In genomic region chr16:14372382-14372781, GRCm38 (mm10) we compare ENCODE assay signal across 15 mouse cellular contexts. TPM values are rescaled to one million over a fixed set of nuclear protein-coding genes. Genes with fewer than 3 reads are reported as not detected.
A peak's percentile ranks its signal among the peaks of the same experiment; 100 is the strongest.
DNase-seq lines count a peak whose midpoint lies in the region; ATAC-seq and TF ChIP-seq lines count a peak whose summit lies in the region.
"Had no signal": no experiment of that assay in that cellular context is flagged by ENCODE, and none has a peak within 500 bp of the region (broad histone marks: within the 10 kb centered on the region; RNA-seq: fewer than 3 reads in every experiment).

No protein-coding gene starts in this region.

- no peaks in the 10 kb centered on the region for H3K36me3 ChIP-seq in embryonic facial prominence, embryonic 14.5 days (ENCODE audit: control insufficient read depth, insufficient read depth, low read length)
- 0 out of 2 replicates have a peak, but pooled peaks cover 3% of the 10 kb centered on the region for H3K36me3 ChIP-seq in embryonic facial prominence, embryonic 10.5 days (replicated peaks)
- H3K36me3 ChIP-seq in kidney, embryonic 15.5 days = no peaks in the 10 kb centered on the region
- peaks cover 2 to 32% of the 10 kb centered on the region in 2 experiments for H3K36me3 ChIP-seq in MEL (ENCODE audit: control insufficient read depth in 1 of 2, insufficient read depth in 2 of 2, low read length in 2 of 2)
- no peaks in the 10 kb centered on the region for H3K36me3 ChIP-seq in liver, embryonic 14.5 days (replicated peaks; ENCODE audit: control insufficient read depth, insufficient read depth, low read depth)
- H3K36me3 ChIP-seq in hindbrain, embryonic 13.5 days = no peaks in the 10 kb centered on the region
- H3K36me3 ChIP-seq: neural tube, embryonic 12.5 days had no signal

- no peak for TF ChIP-seq RAD21 in MEL (IDR thresholded peaks at IDR 0.05; ENCODE audit: low read depth, low read length)

- TF ChIP-seq CTCF in MEL (IDR thresholded peaks at IDR 0.05 in 2 of 3, conservative IDR thresholded peaks at IDR 0.05 in 1 of 3; ENCODE audit: control insufficient read depth in 1 of 3, insufficient read depth in 1 of 3, low read depth in 2 of 3, low read length in 3 of 3, poor library complexity in 1 of 3, severe bottlenecking in 1 of 3) = no peak
- no peak for TF ChIP-seq CTCF in liver, embryonic 14.5 days (IDR thresholded peaks at IDR 0.05; ENCODE audit: low read depth)

- TF ChIP-seq POLR2A in MEL (IDR thresholded peaks at IDR 0.05; ENCODE audit: control insufficient read depth in 1 of 2, insufficient read depth in 1 of 2, low read depth in 1 of 2, low read length in 2 of 2, poor library complexity in 1 of 2) = no peak

- no peak overlapping the region for H3K4me2 ChIP-seq in embryonic facial prominence, embryonic 14.5 days (ENCODE audit: low read depth, low read length)
- no peak overlapping the region for H3K4me2 ChIP-seq in kidney, embryonic 15.5 days
- H3K4me2 ChIP-seq in liver, embryonic 14.5 days (ENCODE audit: low read depth) = peak overlapping the region; percentile 45
- H3K4me2 ChIP-seq in hindbrain, embryonic 13.5 days = no peak overlapping the region
- H3K4me2 ChIP-seq: neural tube, embryonic 12.5 days had no signal

- no peak for DNase-seq in embryonic facial prominence, embryonic 14.5 days (ENCODE audit: low spot score)
- DNase-seq in embryonic facial prominence, embryonic 10.5 days (ENCODE audit: low spot score) = no peak
- DNase-seq in kidney, adult 8-10 months = no peak
- DNase-seq in MEL (ENCODE audit: low read depth, low spot score) = peak; percentile 46
- DNase-seq in liver, embryonic 14.5 days (ENCODE audit: low read depth in 3 of 3, low spot score in 3 of 3) = no peak
- DNase-seq: cerebellum, postnatal 25 days; left cerebral cortex, postnatal 4 days; right cerebral cortex, adult 18-20 months; thymus, postnatal 4 days had no signal

- peak overlapping the region; percentile 58; the same call in 1 of the 2 replicates for H3K27ac ChIP-seq in embryonic facial prominence, embryonic 14.5 days (replicated peaks; ENCODE audit: low read depth, low read length)
- H3K27ac ChIP-seq in embryonic facial prominence, embryonic 10.5 days (replicated peaks) = no peak overlapping the region
- H3K27ac ChIP-seq in kidney, embryonic 15.5 days = peak overlapping the region; percentile 80
- H3K27ac ChIP-seq in MEL (ENCODE audit: control insufficient read depth, low read depth, low read length) = peak overlapping the region; percentile 79
- 0 out of 2 replicates have a peak overlapping the region, but pooled peaks have one; percentile 6 for H3K27ac ChIP-seq in liver, embryonic 14.5 days
- H3K27ac ChIP-seq in hindbrain, embryonic 13.5 days = no peak overlapping the region
- H3K27ac ChIP-seq: neural tube, embryonic 12.5 days had no signal

- whole genome bisulfite sequencing in embryonic facial prominence, embryonic 14.5 days = 66% methylated on average over 1 of the region's 1 CpGs
- WGBS in embryonic facial prominence, embryonic 10.5 days = 95% methylated on average over 1 of the region's 1 CpGs
- 54% methylated on average over 1 of the region's 1 CpGs for WGBS in kidney, embryonic 15.5 days
- WGBS in liver, embryonic 14.5 days (ENCODE audit: insufficient replicate concordance) = 5% methylated on average over 1 of the region's 1 CpGs
- 78% methylated on average over 1 of the region's 1 CpGs for WGBS in hindbrain, embryonic 13.5 days

- no peak overlapping the region for H3K4me3 ChIP-seq in embryonic facial prominence, embryonic 14.5 days (ENCODE audit: low read depth, low read length)
- no peak overlapping the region for H3K4me3 ChIP-seq in embryonic facial prominence, embryonic 10.5 days
- H3K4me3 ChIP-seq in kidney, embryonic 15.5 days (replicated peaks) = no peak overlapping the region
- H3K4me3 ChIP-seq in MEL (ENCODE audit: control insufficient read depth in 1 of 2, insufficient read depth in 1 of 2, low read depth in 2 of 2, low read length in 2 of 2) = peak overlapping the region in 1 of 2 experiments; percentile 22; a peak in 1 of 4 replicates
- H3K4me3 ChIP-seq in liver, embryonic 14.5 days (ENCODE audit: insufficient read depth in 1 of 2, low read depth in 2 of 2, low read length in 2 of 2) = no peak overlapping the region
- H3K4me3 ChIP-seq in hindbrain, embryonic 13.5 days = no peak overlapping the region
- H3K4me3 ChIP-seq: erythroblast, embryonic 14.5 days; neural tube, embryonic 12.5 days had no signal

- H3K9ac ChIP-seq in embryonic facial prominence, embryonic 14.5 days (ENCODE audit: low read depth, low read length) = peak overlapping the region; percentile 30; the same call in 1 of the 2 replicates
- H3K9ac ChIP-seq in kidney, embryonic 15.5 days = no peak overlapping the region
- peak overlapping the region; percentile 33 for H3K9ac ChIP-seq in MEL (ENCODE audit: control insufficient read depth, low read depth, low read length, poor library complexity, severe bottlenecking)
- no peak overlapping the region; the same call in 1 of the 2 replicates for H3K9ac ChIP-seq in liver, embryonic 14.5 days (replicated peaks)
- H3K9ac ChIP-seq in hindbrain, embryonic 13.5 days = no peak overlapping the region
- H3K9ac ChIP-seq: neural tube, embryonic 12.5 days had no signal

- ATAC-seq in embryonic facial prominence, embryonic 14.5 days (ENCODE audit: low read depth) = no peak
- ATAC-seq in kidney, embryonic 15.5 days (replicated peaks; ENCODE audit: low FRiP score) = no peak
- 0 out of 2 replicates have a peak, but pooled peaks have one; percentile 33 for ATAC-seq in liver, embryonic 14.5 days (ENCODE audit: insufficient read depth)
- no peak for ATAC-seq in hindbrain, embryonic 13.5 days (ENCODE audit: low FRiP score)
- no peak for ATAC-seq in activated CD4-positive, CD25-positive, alpha-beta regulatory T cell, adult 4 months
- ATAC-seq: hindbrain, embryonic 16.5 days had no signal

- no peaks in the 10 kb centered on the region for H3K27me3 ChIP-seq in embryonic facial prominence, embryonic 14.5 days (replicated peaks; ENCODE audit: control insufficient read depth, insufficient read depth, low read length)
- no peaks in the 10 kb centered on the region for H3K27me3 ChIP-seq in embryonic facial prominence, embryonic 10.5 days (replicated peaks; ENCODE audit: low read depth, poor library complexity, severe bottlenecking)
- no peaks in the 10 kb centered on the region for H3K27me3 ChIP-seq in kidney, embryonic 15.5 days
- no peaks in the 10 kb centered on the region for H3K27me3 ChIP-seq in MEL (ENCODE audit: control insufficient read depth in 1 of 2, insufficient read depth in 2 of 2, low read length in 2 of 2)
- H3K27me3 ChIP-seq in liver, embryonic 14.5 days (ENCODE audit: control insufficient read depth, insufficient read depth, low read length) = no peaks in the 10 kb centered on the region
- H3K27me3 ChIP-seq in hindbrain, embryonic 13.5 days = no peaks in the 10 kb centered on the region
- H3K27me3 ChIP-seq: neural tube, embryonic 12.5 days had no signal

- H3K79me2 ChIP-seq in MEL (ENCODE audit: control insufficient read depth, insufficient read depth, low read length, poor library complexity) = peaks cover 80% of the 10 kb centered on the region

- no peaks in the 10 kb centered on the region for H3K9me3 ChIP-seq in embryonic facial prominence, embryonic 14.5 days (ENCODE audit: control insufficient read depth, low read length)
- no peaks in the 10 kb centered on the region for H3K9me3 ChIP-seq in embryonic facial prominence, embryonic 10.5 days
- H3K9me3 ChIP-seq in kidney, embryonic 15.5 days (replicated peaks) = no peaks in the 10 kb centered on the region
- no peaks in the 10 kb centered on the region for H3K9me3 ChIP-seq in MEL (replicated peaks; ENCODE audit: insufficient read depth, low read length)
- H3K9me3 ChIP-seq in liver, embryonic 14.5 days (ENCODE audit: control insufficient read depth, low read length) = no peaks in the 10 kb centered on the region
- H3K9me3 ChIP-seq in hindbrain, embryonic 13.5 days = no peaks in the 10 kb centered on the region
- H3K9me3 ChIP-seq: neural tube, embryonic 12.5 days had no signal

- peaks cover 8% of the 10 kb centered on the region; the same call in 1 of the 2 replicates for H3K4me1 ChIP-seq in embryonic facial prominence, embryonic 14.5 days (ENCODE audit: control insufficient read depth, insufficient read depth, low read length)
- H3K4me1 ChIP-seq in embryonic facial prominence, embryonic 10.5 days = 0 out of 2 replicates have a peak, but pooled peaks cover 2% of the 10 kb centered on the region
- peaks cover 23% of the 10 kb centered on the region for H3K4me1 ChIP-seq in kidney, embryonic 15.5 days
- peaks cover 14 to 17% of the 10 kb centered on the region in 2 experiments for H3K4me1 ChIP-seq in MEL (ENCODE audit: control insufficient read depth in 1 of 2, insufficient read depth in 2 of 2, low read length in 2 of 2)
- H3K4me1 ChIP-seq in liver, embryonic 14.5 days (replicated peaks; ENCODE audit: control insufficient read depth in 2 of 2, insufficient read depth in 2 of 2, low read length in 1 of 2) = peaks cover 8 to 16% of the 10 kb centered on the region in 2 experiments
- peaks cover 4% of the 10 kb centered on the region; the same call in 1 of the 2 replicates for H3K4me1 ChIP-seq in hindbrain, embryonic 13.5 days (replicated peaks)

- no peak for TF ChIP-seq EP300 in MEL (IDR thresholded peaks at IDR 0.05; ENCODE audit: low read depth in 1 of 2, low read length in 2 of 2)
- TF ChIP-seq EP300 in liver, embryonic 14.5 days (IDR thresholded peaks at IDR 0.05; ENCODE audit: low read depth) = no peak

RNA-seq across cellular contexts. Expression of gene Abcc1, which starts 11.0 kb away (rescaled TPM):
- polyA plus RNA-seq in embryonic facial prominence, embryonic 14.5 days (2014; fragmentation: Nextera tagmentation; extraction: Ambion mirVana) = 9.7 and 10.4 TPM in 2 replicates
- 11.5 and 12.1 TPM in 2 replicates for polyA plus RNA-seq in embryonic facial prominence, embryonic 10.5 days (2016; fragmentation: Nextera tagmentation; extraction: Ambion mirVana)
- polyA plus RNA-seq in kidney, embryonic 15.5 days (2015; fragmentation: Nextera tagmentation; extraction: Ambion mirVana) = 13.3 and 13.5 TPM in 2 replicates
- 30.9 and 31.5 TPM in 2 replicates for total RNA-seq in MEL (2012; rRNA removed)
- 10 to 100 TPM; 34.2 to 39.8 TPM for polyA plus RNA-seq in MEL (2012; ENCODE audit: insufficient read depth in 1 of 2, insufficient read length in 2 of 2, low read depth in 1 of 2, low replicate concordance in 2 of 2, missing spikeins in 1 of 2)
- 1.9 and 2.4 TPM in 2 replicates for polyA plus RNA-seq in liver, embryonic 14.5 days (2012; rRNA removed)
- 1.9 and 3.0 TPM in 2 replicates for polyA plus RNA-seq in liver, embryonic 14.5 days (2014; fragmentation: Nextera tagmentation; extraction: Ambion mirVana)
- 8.0 and 10.9 TPM in 2 replicates for polyA plus RNA-seq in hindbrain, embryonic 13.5 days (2015; fragmentation: Nextera tagmentation; extraction: Ambion mirVana)
- 10 to 100 TPM; 15.7 to 20.9 TPM for polyA plus RNA-seq in activated CD4-positive, CD25-positive, alpha-beta regulatory T cell, adult 4 months (2017; shearing (Covaris generic))

RNA-seq across cellular contexts. Expression of gene Fopnl, which starts 55.2 kb away (rescaled TPM):
- polyA plus RNA-seq in embryonic facial prominence, embryonic 14.5 days (2014; fragmentation: Nextera tagmentation; extraction: Ambion mirVana) = 126 and 148 TPM in 2 replicates
- polyA plus RNA-seq in embryonic facial prominence, embryonic 10.5 days (2016; fragmentation: Nextera tagmentation; extraction: Ambion mirVana) = 149 and 151 TPM in 2 replicates
- 141 and 148 TPM in 2 replicates for polyA plus RNA-seq in kidney, embryonic 15.5 days (2015; fragmentation: Nextera tagmentation; extraction: Ambion mirVana)
- 40.3 and 44.8 TPM in 2 replicates for total RNA-seq in MEL (2012; rRNA removed)
- polyA plus RNA-seq in MEL (2012; ENCODE audit: insufficient read depth in 1 of 2, insufficient read length in 2 of 2, low read depth in 1 of 2, low replicate concordance in 2 of 2, missing spikeins in 1 of 2) = 10 to 100 TPM in 1 of 2 experiments, not detected in 1; 46.9 TPM
- 18.5 and 23.7 TPM in 2 replicates for polyA plus RNA-seq in liver, embryonic 14.5 days (2012; rRNA removed)
- 66.6 and 72.4 TPM in 2 replicates for polyA plus RNA-seq in liver, embryonic 14.5 days (2014; fragmentation: Nextera tagmentation; extraction: Ambion mirVana)
- polyA plus RNA-seq in hindbrain, embryonic 13.5 days (2015; fragmentation: Nextera tagmentation; extraction: Ambion mirVana) = 193 and 197 TPM in 2 replicates
- 100 to 1,000 TPM; 110 to 124 TPM for polyA plus RNA-seq in activated CD4-positive, CD25-positive, alpha-beta regulatory T cell, adult 4 months (2017; shearing (Covaris generic))

Comparison
In these comparisons a context has a peak if more than half of its experiments do, and no peak if none do; other contexts are left out.
1. H3K27ac ChIP-seq: peak in embryonic facial prominence, embryonic 14.5 days (single experiment), kidney, embryonic 15.5 days (single experiment), MEL (single experiment) and liver, embryonic 14.5 days (single experiment); none in embryonic facial prominence, embryonic 10.5 days (single experiment) and hindbrain, embryonic 13.5 days (single experiment).
2. H3K9ac ChIP-seq: peak in embryonic facial prominence, embryonic 14.5 days (single experiment) and MEL (single experiment); none in kidney, embryonic 15.5 days (single experiment), liver, embryonic 14.5 days (single experiment) and hindbrain, embryonic 13.5 days (single experiment).